Mouse (Mus musculus): ENCODE measurements around the gene Srp72. TPM values are rescaled to one million over a fixed set of nuclear protein-coding genes. Genes with fewer than 3 reads are reported as not detected.
A peak's percentile ranks its signal among the peaks of the same experiment; 100 is the strongest.

The Srp72 gene
- polyA plus RNA-seq, 1 experiment from 2014 or later, result 106 TPM

- Histone ChIP-seq H3K4me3 (replicated peaks) (peak overlapping the region; percentile 78), H3K27me3 (no peaks in the 10 kb centered on the region), H3K9ac (peak overlapping the region; percentile 63), H3K4me2 (replicated peaks) (peak overlapping the region; percentile 85), H3K9me3 (replicated peaks) (no peaks in the 10 kb centered on the region), H3K36me3 (peaks cover 6% of the 10 kb centered on the region; the same call in 1 of the 2 replicates), H3K27ac (replicated peaks) (peak overlapping the region; percentile 87), H3K4me1 (peaks cover 31% of the 10 kb centered on the region)
- ATAC-seq (ENCODE audit: insufficient number of reproducible peaks, low FRiP score, low TSS enrichment, low read depth), result 0 out of 2 replicates have a peak, but pooled peaks have one; percentile 0
- WGBS, result under 1% methylated on average over 24 of the region's 24 CpGs
Observed at GRCm38 (mm10) chr5:76950343-76951105, 24.0 kb upstream of the Srp72 start.

GRCm38 (mm10) chr5:76951106-76952027 is 23.1 kb upstream of the Srp72 start, which contains the start of the genes Paics and Ppat:
TSS of gene Paics (plus strand) at chr5:76951307.
TSS of gene Ppat (minus strand) at chr5:76951578.
- Histone ChIP-seq H3K4me2 (replicated peaks) (peak within 1 kb of the TSS; percentile 85), H3K36me3 (peaks cover 9% of the 10 kb centered on the region), H3K4me1 (peaks cover 29% of the 10 kb centered on the region), H3K27ac (replicated peaks) (peak within 1 kb of the TSS; percentile 87), H3K4me3 (replicated peaks) (peak within 1 kb of the TSS; percentile 78), H3K9ac (peak within 1 kb of the TSS; percentile 64), H3K27me3 (no peaks in the 10 kb centered on the region), H3K9me3 (replicated peaks) (no peaks in the 10 kb centered on the region)
- ATAC-seq (ENCODE audit: insufficient number of reproducible peaks, low FRiP score, low TSS enrichment, low read depth), result peak; percentile 97
- WGBS, result under 1% methylated on average over 80 of the region's 81 CpGs

GRCm38 (mm10) chr5:76952112-76953040 is 22.1 kb upstream of the Srp72 start:
- no peaks in the 10 kb centered on the region for H3K9me3 ChIP-seq (replicated peaks)
- no peak for ATAC-seq (ENCODE audit: insufficient number of reproducible peaks, low FRiP score, low TSS enrichment, low read depth)
- peak overlapping the region; percentile 87 for H3K27ac ChIP-seq (replicated peaks)
- H3K4me2 ChIP-seq (replicated peaks), result peak overlapping the region; percentile 85
- H3K36me3 ChIP-seq, result peaks cover 19% of the 10 kb centered on the region
- 7% methylated on average over 7 of the region's 7 CpGs for WGBS
- peaks cover 26% of the 10 kb centered on the region for H3K4me1 ChIP-seq
- H3K4me3 ChIP-seq (replicated peaks), result peak overlapping the region; percentile 78
- H3K9ac ChIP-seq, result peak overlapping the region; percentile 64
- H3K27me3 ChIP-seq, result no peaks in the 10 kb centered on the region

- H3K27me3 ChIP-seq, result no peaks in the 10 kb centered on the region
- no peak overlapping the region for H3K4me2 ChIP-seq (replicated peaks)
- ATAC-seq (ENCODE audit: insufficient number of reproducible peaks, low FRiP score, low TSS enrichment, low read depth), result no peak
- no peak overlapping the region for H3K27ac ChIP-seq (replicated peaks)
- WGBS, result 73% methylated on average over 3 of the region's 3 CpGs
- H3K9ac ChIP-seq, result no peak overlapping the region
- H3K4me3 ChIP-seq (replicated peaks), result no peak overlapping the region
- no peaks in the 10 kb centered on the region for H3K9me3 ChIP-seq (replicated peaks)
- peaks cover 33% of the 10 kb centered on the region for H3K36me3 ChIP-seq
- H3K4me1 ChIP-seq, result peaks cover 26% of the 10 kb centered on the region
Observed at GRCm38 (mm10) chr5:76953794-76954193, 20.7 kb upstream of the Srp72 start.

GRCm38 (mm10) chr5:76954271-76954900 is 20.1 kb upstream of the Srp72 start:
- WGBS, result 87% methylated on average over 6 of the region's 6 CpGs
- Histone ChIP-seq H3K27ac (replicated peaks) (no peak overlapping the region; the same call in 1 of the 2 replicates), H3K9me3 (replicated peaks) (no peaks in the 10 kb centered on the region), H3K9ac (no peak overlapping the region), H3K4me1 (peaks cover 25% of the 10 kb centered on the region), H3K27me3 (no peaks in the 10 kb centered on the region), H3K36me3 (peaks cover 37% of the 10 kb centered on the region), H3K4me2 (replicated peaks) (no peak overlapping the region), H3K4me3 (replicated peaks) (no peak overlapping the region)
- ATAC-seq (ENCODE audit: insufficient number of reproducible peaks, low FRiP score, low TSS enrichment, low read depth), result no peak

- Histone ChIP-seq H3K27ac (replicated peaks) (no peak overlapping the region), H3K27me3 (no peaks in the 10 kb centered on the region), H3K4me2 (replicated peaks) (no peak overlapping the region), H3K4me3 (replicated peaks) (no peak overlapping the region), H3K9ac (no peak overlapping the region), H3K9me3 (replicated peaks) (no peaks in the 10 kb centered on the region), H3K36me3 (peaks cover 43% of the 10 kb centered on the region), H3K4me1 (peaks cover 15% of the 10 kb centered on the region)
- 72% methylated on average over 4 of the region's 4 CpGs for WGBS
- ATAC-seq (ENCODE audit: insufficient number of reproducible peaks, low FRiP score, low TSS enrichment, low read depth), result no peak
Observed at GRCm38 (mm10) chr5:76955474-76955873, 19.0 kb upstream of the Srp72 start.

GRCm38 (mm10) chr5:76957954-76958353 is 16.5 kb upstream of the Srp72 start:
- Histone ChIP-seq H3K27me3 (no peaks in the 10 kb centered on the region), H3K9me3 (replicated peaks) (no peaks in the 10 kb centered on the region), H3K4me2 (replicated peaks) (no peak overlapping the region), H3K27ac (replicated peaks) (no peak overlapping the region), H3K9ac (no peak overlapping the region), H3K4me1 (0 out of 2 replicates have a peak, but pooled peaks cover 6% of the 10 kb centered on the region), H3K4me3 (replicated peaks) (no peak overlapping the region), H3K36me3 (peaks cover 59% of the 10 kb centered on the region)
- 94% methylated on average over 1 of the region's 1 CpGs for WGBS
- ATAC-seq (ENCODE audit: insufficient number of reproducible peaks, low FRiP score, low TSS enrichment, low read depth), result no peak

- H3K36me3 ChIP-seq, result peaks cover 70% of the 10 kb centered on the region
- no peaks in the 10 kb centered on the region for H3K9me3 ChIP-seq (replicated peaks)
- no peak for ATAC-seq (ENCODE audit: insufficient number of reproducible peaks, low FRiP score, low TSS enrichment, low read depth)
- no peak overlapping the region for H3K27ac ChIP-seq (replicated peaks)
- H3K4me2 ChIP-seq (replicated peaks), result no peak overlapping the region
- 75% methylated on average over 5 of the region's 5 CpGs for WGBS
- H3K4me3 ChIP-seq (replicated peaks), result no peak overlapping the region
- H3K4me1 ChIP-seq, result 0 out of 2 replicates have a peak, but pooled peaks cover 4% of the 10 kb centered on the region
- no peaks in the 10 kb centered on the region for H3K27me3 ChIP-seq
- no peak overlapping the region for H3K9ac ChIP-seq
Observed at GRCm38 (mm10) chr5:76959587-76959986, 14.9 kb upstream of the Srp72 start.

- H3K27me3 ChIP-seq, result no peaks in the 10 kb centered on the region
- peaks cover 71% of the 10 kb centered on the region for H3K36me3 ChIP-seq
- no peak overlapping the region for H3K4me2 ChIP-seq (replicated peaks)
- ATAC-seq (ENCODE audit: insufficient number of reproducible peaks, low FRiP score, low TSS enrichment, low read depth), result no peak
- no peaks in the 10 kb centered on the region for H3K9me3 ChIP-seq (replicated peaks)
- no peaks in the 10 kb centered on the region for H3K4me1 ChIP-seq
- WGBS, result 62% methylated on average over 11 of the region's 11 CpGs
- H3K27ac ChIP-seq (replicated peaks), result no peak overlapping the region
- no peak overlapping the region for H3K4me3 ChIP-seq (replicated peaks)
- H3K9ac ChIP-seq, result no peak overlapping the region
Observed at GRCm38 (mm10) chr5:76962545-76962944, 11.9 kb upstream of the Srp72 start.

- Histone ChIP-seq H3K27me3 (no peaks in the 10 kb centered on the region), H3K9me3 (replicated peaks) (no peaks in the 10 kb centered on the region), H3K27ac (replicated peaks) (no peak overlapping the region), H3K4me2 (replicated peaks) (no peak overlapping the region), H3K9ac (no peak overlapping the region), H3K4me1 (no peaks in the 10 kb centered on the region), H3K36me3 (peaks cover 71% of the 10 kb centered on the region), H3K4me3 (replicated peaks) (no peak overlapping the region)
- no peak for ATAC-seq (ENCODE audit: insufficient number of reproducible peaks, low FRiP score, low TSS enrichment, low read depth)
- 89% methylated on average over 3 of the region's 3 CpGs for WGBS
Observed at GRCm38 (mm10) chr5:76964651-76965050, 9.8 kb upstream of the Srp72 start.

Measured in embryonic facial prominence, embryonic 15.5 days (tissue).